Mouse (Mus musculus) ES-E14 (cell line): ENCODE measurements around the gene Hsd17b6. TPM values are rescaled to one million over a fixed set of nuclear protein-coding genes. Genes with fewer than 3 reads are reported as not detected.

ENCODE experiments used
- DNase-seq: peaks from one replicate; pipeline ENCODE4 v3.0.0-alpha.2; 2013; ENCODE audit warnings: low read depth, low spot score
- H3K27ac ChIP-seq: 2 replicates; pipeline ENCODE4 v1.5.1; 2012; ENCODE audit warnings: low read depth, mild to moderate bottlenecking, low read length, moderate library complexity, mixed read lengths; ENCODE audit not compliant: poor library complexity, insufficient read depth, severe bottlenecking
- H3K36me3 ChIP-seq: 2 replicates; pipeline ENCODE4 v1.6.1; 2012; ENCODE audit warnings: mild to moderate bottlenecking, low read length, moderate library complexity, mixed read lengths; ENCODE audit not compliant: control insufficient read depth, poor library complexity, insufficient read depth, severe bottlenecking
- H3K4me1 ChIP-seq, 2 experiments: fragments of 150-350 bp in 1 of 2; sonication (generic) in 1 of 2; 2 replicates each; pipeline ENCODE4 v1.6.1; 2012; ENCODE audit warnings: low read length in 2 of 2, mild to moderate bottlenecking in 1 of 2, mixed read lengths in 1 of 2; ENCODE audit not compliant: control insufficient read depth in 2 of 2, insufficient read depth in 2 of 2, poor library complexity in 1 of 2
- H3K4me3 ChIP-seq, 2 experiments: fragments of 150-350 bp in 1 of 2; sonication (generic) in 1 of 2; 2 replicates each; pipeline ENCODE4 v1.5.1; 2012; ENCODE audit warnings: low read length in 2 of 2, low read depth in 1 of 2, mild to moderate bottlenecking in 1 of 2, mixed read lengths in 1 of 2; ENCODE audit not compliant: insufficient read depth in 1 of 2, poor library complexity in 1 of 2, severe bottlenecking in 1 of 2
- H3K9ac ChIP-seq: 2 replicates; pipeline ENCODE4 v1.6.1; 2012; ENCODE audit warnings: low read depth, mild to moderate bottlenecking, low read length, mixed read lengths; ENCODE audit not compliant: poor library complexity, insufficient read depth, severe bottlenecking
- H3K9me3 ChIP-seq: fragments of 150-350 bp; sonication (generic); 2 replicates; pipeline ENCODE4 v1.6.1; 2012; ENCODE audit warnings: low read depth, mild to moderate bottlenecking, low read length; ENCODE audit not compliant: control insufficient read depth, insufficient read depth
- CHD2 ChIP-seq: IDR thresholded peaks from 2 replicates; pipeline ENCODE4 v1.6.1; 2014; ENCODE audit warnings: mild to moderate bottlenecking, low read depth, low read length, inconsistent platforms
- HCFC1 ChIP-seq: IDR thresholded peaks from 2 replicates; pipeline ENCODE4 v1.6.1; 2012; ENCODE audit warnings: low read length, inconsistent platforms, borderline replicate concordance; ENCODE audit not compliant: insufficient read depth
- MAFK ChIP-seq: IDR thresholded peaks from 2 replicates; pipeline ENCODE4 v1.6.1; 2014; ENCODE audit warnings: mild to moderate bottlenecking, low read depth, low read length, inconsistent platforms; ENCODE audit not compliant: insufficient read depth
- ZC3H11A ChIP-seq: IDR thresholded peaks from 2 replicates; pipeline ENCODE4 v1.6.1; 2012; ENCODE audit warnings: low read depth, mild to moderate bottlenecking, inconsistent platforms, low read length, borderline replicate concordance
- ZNF384 ChIP-seq: IDR thresholded peaks from 2 replicates; pipeline ENCODE4 v1.6.1; 2012; ENCODE audit warnings: low read depth, low read length, inconsistent platforms
- in situ Hi-C, 2 experiments: fragments of 600-800 bp; cut with MboI; formaldehyde crosslinking; loops; one replicate each; pipeline ENCODE4 v1.15.1; 2025; ENCODE audit warnings: low sequenced_read_pairs in 2 of 2, inconsistent platforms in 1 of 2; ENCODE audit not compliant: unreplicated experiment in 2 of 2
- total RNA-seq: library from RNA; depleted of rRNA; stranded (reverse); fragments of 300-350 nt; gene quantifications from 2 replicates; pipeline ENCODE4 v1.2.3, GENCODE M21; 2012

Gene Hsd17b6
- total RNA-seq, 1 experiment: 0.22 TPM

DNA sequence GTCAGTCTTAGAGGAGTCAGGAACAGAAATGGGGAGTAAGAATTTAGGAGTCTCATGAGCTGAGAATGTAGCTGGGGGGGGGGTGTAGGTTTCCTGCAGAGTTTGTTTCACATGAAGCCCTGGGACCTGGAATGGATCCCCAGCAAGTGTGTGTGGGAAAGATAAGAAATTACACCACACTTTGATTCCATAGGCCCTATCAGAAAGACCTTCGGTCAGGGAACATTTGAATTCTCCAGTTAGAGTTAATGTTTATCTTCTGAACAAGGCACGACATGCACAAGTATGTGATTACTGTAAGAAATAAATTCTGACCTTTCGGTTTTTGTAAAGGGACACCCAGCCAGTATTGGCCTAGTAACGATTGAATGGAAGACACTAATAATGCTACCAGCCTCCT is 37.6 kb downstream of the Hsd17b6 start:
- Histone ChIP-seq H3K9me3 (no peaks in the 10 kb centered on the region), H3K4me3 (no peak overlapping the region), H3K27ac (no peak overlapping the region), H3K36me3 (no peaks in the 10 kb centered on the region), H3K4me1 (no peaks in the 10 kb centered on the region; a peak in 1 of 4 replicates), H3K9ac (no peak overlapping the region)
- in situ Hi-C loops: no loop called here
- TF ChIP-seq HCFC1 (no peak), MAFK (no peak), CHD2 (no peak), ZC3H11A (no peak), ZNF384 (no peak)
- no peak for DNase-seq

DNA sequence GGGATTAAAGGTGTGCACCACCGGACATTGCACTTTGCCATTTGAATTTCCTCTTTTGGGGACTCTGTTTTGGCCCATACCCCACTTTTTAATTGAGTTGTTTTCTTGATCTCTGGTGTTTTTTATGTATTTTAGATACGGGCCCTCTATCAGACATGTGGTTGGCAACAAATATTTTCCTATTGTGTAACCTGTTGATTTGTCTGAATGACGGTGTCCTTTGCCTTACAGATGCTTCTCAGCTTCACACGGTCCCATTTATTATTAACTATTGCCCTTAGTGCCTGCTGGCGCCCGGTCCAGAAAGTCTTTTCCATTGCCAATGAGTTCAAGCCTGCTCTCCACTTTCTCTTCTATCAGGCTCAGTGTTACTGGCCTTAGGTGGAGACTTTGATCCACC is 40.9 kb downstream of the Hsd17b6 start:
- H3K4me3 ChIP-seq: no peak overlapping the region
- no peak overlapping the region for H3K9ac ChIP-seq
- H3K9me3 ChIP-seq: no peaks in the 10 kb centered on the region
- TF ChIP-seq MAFK (no peak), ZC3H11A (no peak), HCFC1 (no peak), ZNF384 (no peak), CHD2 (no peak)
- no peak overlapping the region for H3K27ac ChIP-seq
- no peaks in the 10 kb centered on the region for H3K36me3 ChIP-seq
- H3K4me1 ChIP-seq: no peaks in the 10 kb centered on the region; a peak in 1 of 4 replicates
- in situ Hi-C loops: no loop called here
- no peak for DNase-seq

DNA sequence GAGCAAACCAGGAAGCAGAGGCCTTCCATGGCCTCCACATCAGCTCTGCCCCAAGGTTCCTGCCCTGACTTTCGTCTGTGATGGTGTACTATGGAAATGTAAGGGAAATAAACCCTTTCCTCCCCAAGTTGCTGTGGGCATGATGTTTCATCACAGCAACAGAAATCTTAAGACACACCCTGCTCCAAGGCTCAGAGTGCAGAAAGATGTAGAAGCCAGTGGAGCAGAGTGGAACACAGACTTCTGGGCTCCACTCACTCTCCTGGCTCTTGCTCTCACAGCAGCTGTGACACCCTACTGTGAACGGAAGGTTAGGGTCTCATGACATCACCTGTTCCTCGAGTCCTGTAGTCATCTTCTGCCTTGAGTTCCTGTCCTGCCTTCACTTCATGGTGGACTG is 43.4 kb downstream of the Hsd17b6 start:
- Histone ChIP-seq H3K27ac (no peak overlapping the region), H3K9ac (no peak overlapping the region), H3K4me3 (no peak overlapping the region), H3K36me3 (no peaks in the 10 kb centered on the region), H3K4me1 (no peaks in the 10 kb centered on the region; a peak in 1 of 4 replicates), H3K9me3 (no peaks in the 10 kb centered on the region)
- DNase-seq: no peak
- in situ Hi-C loops: no loop called here
- TF ChIP-seq CHD2: no peak
- no peak for TF ChIP-seq HCFC1
- no peak for TF ChIP-seq ZC3H11A
- no peak for TF ChIP-seq MAFK
- no peak for TF ChIP-seq ZNF384

DNA sequence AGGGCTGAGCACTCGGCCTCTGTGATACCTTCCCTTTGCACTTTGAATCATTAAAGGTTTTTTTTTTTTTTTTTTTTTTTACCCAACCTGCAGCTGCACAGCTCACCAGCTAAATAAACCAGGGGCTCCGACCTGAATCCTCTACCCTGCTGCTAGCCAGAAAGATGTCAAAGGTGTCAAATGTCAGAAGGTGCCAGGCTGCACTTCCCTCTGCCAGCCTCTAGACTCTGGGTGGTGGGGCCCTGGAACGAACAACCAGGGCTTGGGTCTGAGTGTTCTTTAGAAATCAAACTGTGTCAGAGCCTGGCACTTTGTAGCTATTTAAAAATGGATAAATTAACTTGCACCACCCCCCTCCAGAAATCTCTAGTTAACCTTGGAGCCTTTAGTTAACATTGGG is 45.0 kb downstream of the Hsd17b6 start:
- H3K9me3 ChIP-seq: no peaks in the 10 kb centered on the region
- H3K27ac ChIP-seq: no peak overlapping the region
- no peaks in the 10 kb centered on the region for H3K36me3 ChIP-seq
- in situ Hi-C loops: no loop called here
- no peaks in the 10 kb centered on the region for H3K4me1 ChIP-seq
- TF ChIP-seq MAFK (no peak), ZNF384 (no peak), ZC3H11A (no peak), CHD2 (no peak), HCFC1 (no peak)
- no peak overlapping the region for H3K4me3 ChIP-seq
- DNase-seq: no peak
- no peak overlapping the region for H3K9ac ChIP-seq

DNA sequence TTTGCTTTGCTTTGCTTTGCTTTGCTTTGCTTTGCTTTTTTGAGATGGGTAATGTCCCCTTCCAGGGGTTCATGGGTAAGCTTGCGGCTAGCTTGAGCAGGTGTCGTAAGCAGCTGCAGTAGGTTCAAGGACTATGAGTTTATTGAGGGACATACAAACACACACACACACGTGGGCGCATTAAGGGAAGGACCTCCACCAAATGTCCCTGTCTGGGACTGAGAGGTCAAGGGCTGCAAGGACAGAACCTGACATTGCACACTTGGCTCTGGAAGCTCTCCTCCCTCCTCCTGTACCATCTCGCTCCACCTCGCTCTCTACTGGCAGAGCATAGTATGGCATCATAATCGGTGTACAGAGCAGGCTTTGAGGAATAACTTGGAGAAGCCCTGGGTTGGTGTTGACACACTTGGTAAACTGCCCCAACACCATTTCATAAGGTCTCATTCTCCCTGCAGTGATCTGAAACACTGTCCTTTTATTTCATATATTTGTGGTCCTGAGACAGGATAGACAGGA is 48.2 kb downstream of the Hsd17b6 start:
- Histone ChIP-seq H3K4me3 (no peak overlapping the region), H3K36me3 (no peaks in the 10 kb centered on the region), H3K9ac (no peak overlapping the region), H3K4me1 (no peaks in the 10 kb centered on the region; a peak in 1 of 4 replicates), H3K9me3 (no peaks in the 10 kb centered on the region), H3K27ac (no peak overlapping the region)
- in situ Hi-C loops: loop anchor here in 1 of 2 experiments (5.0 kb wide), 1 partner anchor 48 kb away; the partner anchor contains the start of gene Hsd17b6
- DNase-seq: no peak
- TF ChIP-seq CHD2: no peak
- no peak for TF ChIP-seq ZC3H11A
- no peak for TF ChIP-seq ZNF384
- TF ChIP-seq HCFC1: no peak
- TF ChIP-seq MAFK: no peak
